Mouse (Mus musculus) kidney, postnatal 0 days (tissue): ENCODE results near the gene Lce1a1. TPM values are rescaled to one million over a fixed set of nuclear protein-coding genes. Genes with fewer than 3 reads are reported as not detected.

Experiments
- ATAC-seq: fragments of 200-750 bp; cut with Nextera tagmentation; replicated peaks from 2 replicates; pipeline ENCODE4 v1.8.0; 2017; ENCODE audit warnings: low read depth, moderate number of reproducible peaks, moderate TSS enrichment, moderate library complexity; ENCODE audit not compliant: low FRiP score
- DNase-seq: peaks from one replicate; pipeline ENCODE4 v3.0.0-alpha.2; 2016; ENCODE audit warnings: low spot score
- H3K27ac ChIP-seq: fragments of 300-500 bp; sonication (generic); 2 replicates; pipeline ENCODE4 v1.5.1; 2014; ENCODE audit warnings: mild to moderate bottlenecking
- H3K27me3 ChIP-seq: fragments of 300-500 bp; sonication (generic); 2 replicates; pipeline ENCODE4 v1.6.1; 2014; ENCODE audit warnings: low read length, mixed read lengths; ENCODE audit not compliant: insufficient read depth
- H3K36me3 ChIP-seq: fragments of 300-500 bp; sonication (generic); 2 replicates; pipeline ENCODE4 v1.6.1; 2014; ENCODE audit warnings: low read length, mixed read lengths; ENCODE audit not compliant: insufficient read depth
- H3K4me1 ChIP-seq: fragments of 300-500 bp; sonication (generic); replicated peaks from 2 replicates; pipeline ENCODE4 v1.6.1; 2014; ENCODE audit warnings: antibody characterized with exemption, low read length, mixed read lengths; ENCODE audit not compliant: insufficient read depth
- H3K4me2 ChIP-seq: fragments of 300-500 bp; sonication (generic); 2 replicates; pipeline ENCODE4 v1.6.1; 2014; ENCODE audit warnings: mild to moderate bottlenecking, low read length, moderate library complexity, mixed read lengths
- H3K4me3 ChIP-seq: fragments of 300-500 bp; sonication (generic); replicated peaks from 2 replicates; pipeline ENCODE4 v1.5.1; 2014; ENCODE audit warnings: low read depth, low read length
- H3K9ac ChIP-seq: fragments of 300-500 bp; sonication (generic); 2 replicates; pipeline ENCODE4 v1.6.1; 2014; ENCODE audit warnings: low read depth, low read length
- H3K9me3 ChIP-seq: fragments of 300-500 bp; sonication (generic); replicated peaks from 2 replicates; pipeline ENCODE4 v1.6.1; 2016; ENCODE audit warnings: low read length, inconsistent platforms, mixed read lengths
- CTCF ChIP-seq: IDR thresholded peaks from 2 replicates; pipeline ENCODE4 v1.5.1; 2016; ENCODE audit warnings: antibody characterized with exemption, low read depth, mild to moderate bottlenecking, moderate library complexity
- WGBS: fragments of 180-500 bp; shearing (Covaris S2); extraction: QIAGEN DNeasy Blood & Tissue Kit; methylation state at CpG from one replicate; pipeline ENCODE4 v1.1.7; 2014; 5-methylcytosine and 5-hydroxymethylcytosine counted together
- polyA plus RNA-seq: library from polyadenylated mRNA; unstranded; fragments of >200 nt; fragmentation: Nextera tagmentation; extraction: Ambion mirVana; gene quantifications from 2 replicates; pipeline ENCODE4 v1.2.1, GENCODE M21; 2015

Gene Lce1a1
- polyA plus RNA-seq, 1 experiment from 2014 or later: not detected

- Histone ChIP-seq H3K27ac (no peak within 1 kb of the TSS), H3K4me1 (no peaks in the 10 kb centered on the region), H3K4me2 (no peak within 1 kb of the TSS), H3K4me3 (no peak within 1 kb of the TSS), H3K36me3 (no peaks in the 10 kb centered on the region), H3K27me3 (no peaks in the 10 kb centered on the region), H3K9ac (no peak within 1 kb of the TSS), H3K9me3 (no peaks in the 10 kb centered on the region)
- ATAC-seq: no peak
- no peak for TF ChIP-seq CTCF
- DNase-seq: no peak
Measured at GRCm38 (mm10) chr3:92656826-92657225, 8.7 kb upstream of the Lce1a1 start, which contains the start of gene Lce1b. Gene Lce1b, minus strand, starts transcription at chr3:92656926.

DNA sequence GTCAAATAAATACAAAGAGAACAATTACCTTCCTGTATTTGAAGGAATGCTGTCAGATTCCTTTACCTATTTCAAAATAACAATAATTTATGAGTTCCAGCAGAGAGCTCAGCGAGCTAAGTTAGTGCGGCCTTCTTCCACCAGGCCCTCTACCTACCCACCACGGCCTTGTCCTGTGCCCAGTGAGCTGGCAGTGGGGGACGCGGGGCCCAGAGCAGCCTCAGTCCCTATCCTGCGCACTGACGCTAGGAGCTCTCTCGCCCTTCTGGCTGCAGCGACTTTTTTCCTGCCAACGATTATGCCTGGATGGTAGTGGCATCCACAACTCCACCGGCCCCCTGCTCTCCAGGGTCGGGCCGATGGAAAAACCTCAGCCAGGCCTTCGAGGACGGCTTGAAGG lies 8.3 kb downstream of the Lce1a1 start:
- no peak overlapping the region for H3K4me3 ChIP-seq
- DNase-seq (no peak), ATAC-seq (no peak)

GRCm38 (mm10) chr3:92638653-92638991 lies 9.5 kb downstream of the Lce1a1 start:
- no peaks in the 10 kb centered on the region for H3K27me3 ChIP-seq
- H3K4me3 ChIP-seq: no peak overlapping the region
- H3K9me3 ChIP-seq: no peaks in the 10 kb centered on the region
- ATAC-seq: peak; percentile 78
- H3K4me1 ChIP-seq: no peaks in the 10 kb centered on the region
- no peaks in the 10 kb centered on the region for H3K36me3 ChIP-seq
- no peak overlapping the region for H3K9ac ChIP-seq
- H3K27ac ChIP-seq: no peak overlapping the region
- TF ChIP-seq CTCF: no peak
- WGBS: 62% methylated on average over 3 of the region's 3 CpGs
- no peak overlapping the region for H3K4me2 ChIP-seq
- DNase-seq: no peak

More for the DNA sequence above, 8.3 kb downstream of the Lce1a1 start:
- Histone ChIP-seq H3K36me3 (no peaks in the 10 kb centered on the region), H3K4me2 (no peak overlapping the region), H3K9ac (no peak overlapping the region), H3K4me1 (no peaks in the 10 kb centered on the region), H3K27ac (no peak overlapping the region), H3K27me3 (no peaks in the 10 kb centered on the region), H3K9me3 (no peaks in the 10 kb centered on the region)
- WGBS: 91% methylated on average over 15 of the region's 15 CpGs
- no peak for TF ChIP-seq CTCF

DNA sequence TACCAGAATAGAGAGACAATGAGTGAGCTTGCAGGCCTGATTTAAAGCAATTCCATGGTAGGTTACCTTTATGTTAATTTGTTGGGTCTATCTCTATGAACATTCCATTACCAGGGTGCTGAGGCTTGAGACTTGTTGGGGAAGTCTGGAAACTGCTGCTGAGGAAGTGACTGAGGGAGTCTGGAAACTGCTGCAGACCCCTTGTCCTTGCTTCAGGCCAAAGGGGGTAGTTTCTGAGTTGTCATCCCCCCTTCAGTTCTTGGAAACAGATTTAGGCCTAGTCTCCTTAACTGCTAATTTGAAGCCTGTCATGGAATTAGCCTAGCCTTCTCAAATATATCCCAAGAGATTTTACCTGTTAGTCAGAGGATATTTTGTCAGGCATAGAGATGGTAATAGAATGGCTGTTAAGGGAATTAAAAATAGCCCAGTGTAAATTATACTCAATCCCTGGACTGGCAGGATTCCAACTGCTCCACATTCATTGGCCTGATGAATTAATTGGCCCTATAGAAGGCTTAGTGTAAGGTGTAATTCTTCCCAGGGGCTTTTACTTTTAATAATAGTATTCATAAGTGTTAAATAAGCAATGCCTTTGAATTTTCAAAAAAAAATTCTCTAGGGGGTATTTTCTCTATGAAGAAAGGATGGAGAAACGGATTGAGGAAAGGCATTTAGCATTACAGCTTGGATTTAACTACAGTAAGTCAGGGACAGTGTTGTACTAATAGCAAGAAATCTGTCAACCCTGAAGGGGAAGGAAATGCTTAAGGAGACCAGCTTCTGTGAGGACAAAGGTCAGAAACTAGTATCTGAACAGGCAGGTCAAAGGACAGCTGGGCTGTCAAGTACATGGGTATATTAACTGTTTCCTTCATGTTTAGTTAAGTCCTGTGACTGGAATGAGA lies 10.1 kb downstream of the Lce1a1 start:
- Histone ChIP-seq H3K27me3 (no peaks in the 10 kb centered on the region), H3K4me2 (no peak overlapping the region), H3K36me3 (no peaks in the 10 kb centered on the region), H3K9me3 (no peaks in the 10 kb centered on the region), H3K27ac (no peak overlapping the region), H3K9ac (no peak overlapping the region), H3K4me3 (no peak overlapping the region), H3K4me1 (no peaks in the 10 kb centered on the region)
- ATAC-seq: peak; percentile 90
- peak; percentile 32 for DNase-seq
- no peak for TF ChIP-seq CTCF
- WGBS: 21% methylated on average over 1 of the region's 1 CpGs

GRCm38 (mm10) chr3:92621560-92621959 lies 26.5 kb downstream of the Lce1a1 start, which contains the start of gene Lce6a:
Gene Lce6a, minus strand, starts transcription at chr3:92621660.
- Histone ChIP-seq H3K27ac (no peak within 1 kb of the TSS), H3K27me3 (no peaks in the 10 kb centered on the region), H3K4me3 (no peak within 1 kb of the TSS), H3K4me2 (no peak within 1 kb of the TSS), H3K9me3 (no peaks in the 10 kb centered on the region), H3K9ac (no peak within 1 kb of the TSS), H3K36me3 (no peaks in the 10 kb centered on the region), H3K4me1 (no peaks in the 10 kb centered on the region)
- ATAC-seq: no peak
- no peak for TF ChIP-seq CTCF
- no peak for DNase-seq
- WGBS: 80% methylated on average over 2 of the region's 2 CpGs

DNA sequence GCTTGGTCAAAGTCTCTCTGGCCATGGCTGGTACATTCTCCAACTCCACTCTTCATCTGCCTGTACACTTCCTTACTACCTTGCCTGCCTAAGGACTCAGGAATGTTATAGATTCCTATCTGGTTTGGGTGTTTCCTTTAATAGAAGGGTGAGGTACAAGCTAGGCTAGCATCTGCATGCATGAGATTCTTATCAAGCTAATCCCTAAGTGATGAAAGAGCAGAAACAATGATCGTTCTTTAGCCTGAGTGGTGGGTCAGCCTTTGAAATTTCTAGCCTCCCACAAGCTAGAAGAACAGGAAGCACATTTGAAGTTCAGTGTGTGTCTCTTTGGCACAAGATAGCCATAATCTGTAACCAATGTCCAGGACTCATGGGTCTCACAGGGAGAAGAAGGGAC lies 38.3 kb downstream of the Lce1a1 start:
- no peaks in the 10 kb centered on the region for H3K27me3 ChIP-seq
- H3K9ac ChIP-seq: no peak overlapping the region
- H3K4me3 ChIP-seq: no peak overlapping the region
- no peak overlapping the region for H3K27ac ChIP-seq
- DNase-seq: no peak
- WGBS: 54% methylated on average over 1 of the region's 1 CpGs
- no peak for TF ChIP-seq CTCF
- no peaks in the 10 kb centered on the region for H3K9me3 ChIP-seq
- ATAC-seq: no peak
- no peak overlapping the region for H3K4me2 ChIP-seq
- H3K4me1 ChIP-seq: no peaks in the 10 kb centered on the region
- no peaks in the 10 kb centered on the region for H3K36me3 ChIP-seq
